Mouse (Mus musculus) ovary, postnatal 10 days (tissue): Measurements from ENCODE around the gene Clpsl2.

Experiments
- DNase-seq: peaks from one replicate; pipeline ENCODE4 v3.0.0; 2022; ENCODE audit warnings: low spot score

Clpsl2 gene

DNA sequence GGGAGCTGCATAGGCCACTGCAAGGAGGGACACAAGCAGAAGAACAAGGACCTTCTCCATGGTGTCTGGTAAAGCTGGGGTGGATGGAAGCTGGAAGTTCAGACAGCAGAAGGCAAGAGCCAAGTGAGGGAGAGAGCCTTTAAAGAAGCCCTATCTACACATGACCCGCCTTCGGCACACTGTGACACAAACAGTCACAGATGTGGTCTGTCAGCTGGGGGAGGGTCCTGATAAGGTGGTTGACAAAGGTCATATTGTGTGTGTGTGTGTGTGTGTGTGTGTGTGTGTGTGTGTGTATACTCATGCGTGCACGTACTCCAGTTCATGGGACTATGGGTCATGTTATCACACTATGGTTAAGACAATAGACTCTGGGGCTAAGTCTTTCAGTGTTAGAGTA lies 11.4 kb downstream of the Clpsl2 start, which contains the start of gene Clps:
Clps (minus strand) TSS at position 169 of the 400 bp plus-strand sequence.
- DNase-seq = no peak

DNA sequence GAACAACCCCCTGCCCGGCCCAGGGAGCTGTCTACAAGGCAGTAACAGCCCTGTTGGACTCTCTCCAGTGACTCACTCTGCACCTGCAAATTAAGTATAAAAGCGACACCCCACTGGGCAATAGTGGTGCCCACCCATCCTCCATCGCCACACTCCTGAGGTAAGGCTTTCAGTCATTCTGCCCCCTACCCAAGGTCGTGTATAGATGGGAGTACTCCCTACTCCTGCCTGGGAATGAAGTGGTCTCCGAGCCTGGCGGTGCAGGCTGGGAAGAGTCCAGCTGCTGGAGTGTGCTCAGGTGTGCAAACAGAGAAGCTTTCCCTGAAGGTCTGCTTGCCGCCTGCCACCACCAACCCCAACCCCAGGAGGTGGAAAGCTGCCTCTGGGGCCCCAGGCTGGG lies 12.4 kb downstream of the Clpsl2 start:
- DNase-seq = no peak

- DNase-seq = no peak
These were observed 16.0 kb downstream of the Clpsl2 start for GRCm38 (mm10) chr17:28565181-28565580.

DNA sequence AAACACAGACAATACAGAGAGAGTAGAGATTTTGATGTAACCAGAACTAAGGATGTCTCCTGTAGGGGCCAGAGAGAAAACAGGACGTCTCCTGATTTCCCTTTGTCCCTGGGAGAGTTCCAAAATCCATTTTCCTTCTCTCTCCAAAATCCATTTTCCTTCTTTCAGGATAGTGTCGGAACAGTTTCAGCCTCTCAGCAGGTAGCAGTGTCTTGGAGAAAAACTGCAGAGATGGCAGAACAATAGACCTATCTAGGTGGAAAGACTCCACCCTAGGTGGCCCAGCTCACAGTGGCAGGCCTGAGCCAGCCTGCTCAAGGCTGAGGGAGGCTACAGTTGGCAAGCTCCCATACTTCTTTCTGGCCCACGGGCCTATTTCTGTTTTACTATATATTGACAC lies 18.3 kb downstream of the Clpsl2 start:
- DNase-seq = no peak

DNA sequence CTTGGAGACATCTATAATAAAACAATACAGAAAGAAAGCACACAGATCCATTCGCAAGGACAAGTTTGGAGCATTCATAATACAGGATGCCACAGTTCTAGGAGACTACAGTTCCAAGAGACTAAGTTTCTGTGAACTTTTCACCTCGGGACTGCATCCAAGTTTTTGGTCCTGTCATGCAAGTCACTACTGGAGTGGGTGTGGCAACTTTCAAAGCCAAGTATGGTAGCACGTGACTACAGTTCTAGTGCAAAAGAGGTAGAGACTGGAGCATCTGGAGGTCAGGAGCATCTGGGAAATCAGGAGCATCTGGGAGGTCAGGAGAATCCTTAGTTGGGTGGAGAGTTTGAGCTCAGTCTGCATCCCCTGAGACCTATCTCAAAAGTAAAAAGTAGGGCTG lies 22.7 kb downstream of the Clpsl2 start:
- DNase-seq = no peak

GRCm38 (mm10) chr17:28572521-28572920 lies 23.3 kb downstream of the Clpsl2 start:
- no peak for DNase-seq

DNA sequence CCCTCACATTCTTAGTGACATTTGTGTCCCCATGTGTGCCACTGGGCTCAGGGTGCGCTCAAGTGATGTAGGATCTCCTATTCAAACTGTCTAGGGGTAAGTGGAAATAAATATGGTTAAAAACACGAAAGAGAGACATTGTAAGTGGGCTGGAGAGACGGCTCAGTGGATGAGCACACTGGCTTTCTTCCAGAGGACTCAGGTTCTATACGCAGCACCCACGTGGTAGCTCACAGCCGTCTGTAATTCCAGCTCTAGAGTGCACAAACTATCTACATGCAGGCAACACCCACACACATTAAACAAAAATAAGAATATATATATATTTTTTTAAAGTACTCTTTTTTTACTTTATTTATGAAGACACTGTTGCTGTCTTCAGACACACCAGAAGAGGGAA lies 23.7 kb downstream of the Clpsl2 start:
- no peak for DNase-seq

- peak; percentile 29 for DNase-seq
These were observed 26.3 kb downstream of the Clpsl2 start, which contains the start of gene Lhfpl5 for GRCm38 (mm10) chr17:28575244-28576125. Gene Lhfpl5 (plus strand): TSS chr17:28575641.

- DNase-seq = peak; percentile 29
These were observed 31.2 kb downstream of the Clpsl2 start for GRCm38 (mm10) chr17:28580396-28580795.

DNA sequence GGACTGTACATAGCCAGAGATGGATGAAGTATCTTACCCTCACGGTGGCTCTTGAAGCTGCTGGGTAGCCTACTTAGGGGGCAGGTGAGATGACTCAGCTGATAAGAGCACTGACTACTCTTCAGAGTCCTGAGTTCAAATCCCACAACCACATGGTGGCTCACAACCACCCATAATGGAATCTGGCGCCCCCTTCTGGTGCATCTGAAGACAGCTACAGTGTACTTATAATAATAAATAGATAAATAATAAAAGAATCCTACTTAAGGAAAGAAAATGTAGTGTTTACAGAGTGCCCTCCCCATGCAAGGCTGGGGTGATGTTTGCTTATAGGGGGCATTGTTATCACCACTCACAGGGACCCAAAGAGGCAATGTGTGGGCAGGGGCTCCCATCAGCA lies 31.8 kb downstream of the Clpsl2 start:
- no peak for DNase-seq

- DNase-seq = no peak
These were observed 37.3 kb downstream of the Clpsl2 start for GRCm38 (mm10) chr17:28586509-28586908.

DNA sequence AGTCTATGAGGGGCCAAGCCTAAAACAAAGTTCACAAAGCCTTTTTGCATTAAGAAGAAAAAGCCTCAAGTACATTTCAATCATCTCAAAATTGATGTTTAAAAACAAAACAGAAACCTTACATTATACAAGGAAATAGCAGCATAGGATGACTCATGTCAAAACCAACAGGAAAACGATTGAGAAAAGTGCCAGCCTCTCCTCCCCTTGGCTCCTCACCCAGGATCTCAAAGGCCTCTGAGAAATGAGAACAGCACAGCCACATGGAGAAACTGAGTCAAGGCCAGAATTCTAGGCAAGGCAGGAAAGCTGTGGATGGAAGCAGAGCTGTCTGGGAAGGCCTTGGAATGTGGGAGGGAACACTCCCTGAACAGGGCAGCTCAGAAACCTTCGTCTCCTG lies 39.4 kb downstream of the Clpsl2 start:
- no peak for DNase-seq

DNA sequence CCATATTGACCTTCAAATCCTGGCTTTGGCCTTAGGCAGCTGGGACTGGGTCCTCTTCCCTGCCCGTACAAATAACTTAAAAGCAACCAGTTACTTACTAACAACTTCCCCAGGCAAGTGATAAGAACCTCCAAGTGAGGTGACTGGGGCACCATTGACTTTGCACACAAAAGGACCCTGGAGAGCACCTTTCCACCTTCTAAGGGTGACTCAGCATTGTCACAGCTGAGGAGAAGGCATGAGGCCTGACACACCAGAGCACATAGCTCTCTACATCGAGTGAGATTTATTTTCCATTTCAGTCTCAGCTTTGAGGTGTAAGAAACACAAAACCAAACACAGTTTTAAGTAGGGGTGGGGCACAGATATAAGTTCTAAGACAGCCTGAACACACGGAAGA lies 41.4 kb downstream of the Clpsl2 start:
- DNase-seq = no peak

- no peak for DNase-seq
These were observed 42.3 kb downstream of the Clpsl2 start for GRCm38 (mm10) chr17:28591476-28591875.

DNA sequence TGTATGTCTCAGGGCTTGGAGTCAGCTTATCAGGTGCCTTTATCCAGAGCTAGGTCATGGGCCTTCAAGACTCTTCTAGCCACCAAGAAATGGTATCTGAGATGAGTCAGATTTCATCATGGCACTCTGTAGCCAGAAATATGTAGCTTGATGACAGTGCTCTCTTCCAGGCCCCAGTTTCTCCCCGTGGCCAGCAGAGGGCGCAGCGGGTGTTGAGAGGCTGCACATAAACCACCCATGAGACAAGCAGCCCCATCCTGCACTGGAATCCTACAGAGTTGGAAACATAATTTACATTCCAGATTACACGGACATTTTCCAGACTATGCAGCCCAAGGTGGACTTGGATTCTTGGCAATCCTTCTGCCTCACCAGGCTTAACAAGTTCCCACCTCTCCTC lies 43.8 kb downstream of the Clpsl2 start:
- DNase-seq = peak; percentile 28

DNA sequence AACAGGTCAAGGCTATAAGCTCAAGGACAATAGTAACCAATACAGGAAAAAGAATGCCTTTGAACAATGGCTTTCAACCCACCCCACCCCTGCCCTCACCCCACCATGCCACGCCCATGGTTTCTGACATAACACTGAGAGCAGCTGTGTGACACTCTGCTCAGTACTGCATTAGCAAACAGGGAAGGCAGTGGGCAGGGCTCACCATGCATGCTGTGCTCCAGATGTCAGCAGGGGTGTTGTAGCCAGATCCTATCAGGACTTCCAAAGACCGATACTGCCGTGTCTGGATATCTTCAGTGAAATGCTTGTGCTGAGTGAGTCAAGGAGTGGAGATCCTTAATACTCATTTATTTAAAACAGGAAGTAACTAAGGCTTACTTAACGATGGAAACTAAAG lies 44.8 kb downstream of the Clpsl2 start:
- no peak for DNase-seq

GRCm38 (mm10) chr17:28600780-28601179 lies 51.6 kb downstream of the Clpsl2 start:
- no peak for DNase-seq

DNA sequence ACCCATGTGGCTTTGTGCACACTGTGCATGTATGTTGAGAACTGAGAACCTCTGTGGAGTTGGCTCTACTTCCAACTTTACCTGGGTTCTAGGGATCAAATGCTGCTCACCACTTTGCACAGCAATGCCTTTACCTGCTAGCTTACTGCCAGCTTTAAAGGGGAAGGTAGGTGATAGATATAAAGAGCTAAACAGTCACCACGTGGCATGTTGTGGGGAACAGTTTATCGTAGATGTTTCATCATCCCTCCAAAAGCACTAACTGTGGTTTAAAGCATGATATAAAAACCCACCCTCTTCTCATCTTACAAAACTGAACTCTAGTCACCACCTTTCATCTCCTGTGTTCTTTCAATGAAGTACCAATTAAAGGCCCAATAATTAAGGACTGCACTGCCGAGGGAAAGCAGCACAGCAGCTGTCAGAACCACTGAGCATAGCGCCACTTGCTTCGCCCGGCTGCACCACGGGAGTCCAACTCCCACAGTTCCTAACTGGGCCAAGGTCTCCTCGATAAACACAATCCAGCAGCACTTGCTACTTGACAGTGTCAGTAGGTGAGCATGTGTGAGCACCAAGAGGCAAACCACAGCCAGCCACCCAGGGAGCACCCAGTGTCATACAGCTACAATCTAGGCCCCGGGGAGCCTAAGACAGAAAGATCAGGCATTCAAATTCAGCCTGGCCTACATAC lies 52.5 kb downstream of the Clpsl2 start:
- DNase-seq = no peak
